Mouse (Mus musculus): ENCODE results near the gene Mad2l2. TPM values are rescaled to one million over a fixed set of nuclear protein-coding genes. Genes with fewer than 3 reads are reported as not detected.
A peak's percentile ranks its signal among the peaks of the same experiment; 100 is the strongest.

Gene Mad2l2
- polyA plus RNA-seq, 1 experiment from 2014 or later: 18.8 TPM

DNA sequence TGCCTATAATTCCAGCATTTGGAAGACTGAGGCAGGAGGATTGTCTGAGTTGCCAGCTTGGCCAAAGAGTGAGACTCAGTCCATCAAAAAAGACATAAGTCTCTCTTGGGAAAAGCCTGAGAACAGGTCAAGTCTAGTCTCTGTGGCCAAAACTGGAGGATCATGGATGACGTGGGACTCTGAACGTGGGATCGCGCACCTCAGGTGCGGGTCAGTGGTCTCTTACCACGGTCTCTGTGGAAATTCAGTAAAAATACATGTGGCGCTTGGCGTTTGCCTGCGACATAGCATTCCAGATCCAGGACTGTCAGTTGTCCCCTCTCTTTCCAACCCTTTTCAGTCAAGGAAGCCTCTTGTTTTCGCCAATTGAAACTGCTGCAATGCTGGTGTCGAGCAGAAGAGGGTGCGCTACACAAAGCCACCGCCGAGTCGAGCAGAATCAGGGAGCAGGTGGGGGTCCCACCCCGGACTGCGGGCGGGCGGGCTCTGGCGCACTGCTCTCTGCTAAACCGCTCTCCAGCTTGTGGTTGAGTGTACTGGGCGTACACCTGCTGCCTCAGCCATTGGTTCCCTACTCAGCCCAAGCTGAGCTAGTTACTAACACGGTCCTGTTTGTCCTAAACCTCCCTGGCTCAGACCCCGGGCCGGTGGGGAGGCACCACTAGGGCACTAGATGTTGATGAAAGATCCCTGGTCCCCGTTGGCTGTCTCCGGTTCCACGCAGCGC is 28.2 kb upstream of the Mad2l2 start:
- H3K4me1 ChIP-seq (ENCODE audit: insufficient read depth): peaks cover 4% of the 10 kb centered on the region; the same call in 1 of the 2 replicates
- H3K27me3 ChIP-seq (ENCODE audit: insufficient read depth, low read length): no peaks in the 10 kb centered on the region
- peak overlapping the region; percentile 67 for H3K4me2 ChIP-seq (ENCODE audit: low read depth, low read length)
- H3K4me3 ChIP-seq (ENCODE audit: low read depth, low read length): peak overlapping the region; percentile 24; the same call in 1 of the 2 replicates
- TF ChIP-seq CTCF (IDR thresholded peaks at IDR 0.05; ENCODE audit: low read depth): peak; percentile 63
- TF ChIP-seq EP300 (IDR thresholded peaks at IDR 0.05; ENCODE audit: low read depth): no peak
- 16% methylated on average over 29 of the region's 29 CpGs for WGBS (ENCODE audit: insufficient replicate concordance)
- ATAC-seq: peak; percentile 62
- no peaks in the 10 kb centered on the region for H3K36me3 ChIP-seq (replicated peaks; ENCODE audit: insufficient read depth, low read length)
- no peak overlapping the region for H3K9ac ChIP-seq (replicated peaks)
- H3K27ac ChIP-seq (ENCODE audit: low read depth): no peak overlapping the region
- H3K9me3 ChIP-seq (ENCODE audit: low read length): no peaks in the 10 kb centered on the region
- DNase-seq: peak; percentile 53

DNA sequence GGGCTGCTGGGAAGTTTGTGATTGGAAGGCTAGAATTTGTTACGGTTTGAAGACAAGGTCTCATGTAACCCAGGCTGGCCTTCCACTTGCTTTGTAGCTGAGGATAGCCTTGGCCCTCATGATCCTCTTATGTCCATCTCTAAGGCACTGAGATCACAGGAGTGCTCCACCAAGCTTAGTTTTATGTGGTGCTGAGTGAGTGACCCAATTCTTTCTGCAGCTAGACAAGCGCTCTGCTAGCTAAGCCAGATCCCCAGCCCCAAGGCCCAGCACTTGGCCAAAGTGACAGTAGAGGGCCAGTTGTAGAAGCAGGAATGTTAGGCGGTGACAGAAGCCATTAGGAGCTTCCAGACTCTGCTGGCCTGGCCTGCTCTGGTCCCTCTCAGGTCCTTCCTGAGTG is 26.0 kb upstream of the Mad2l2 start:
- Histone ChIP-seq H3K9me3 (ENCODE audit: low read length) (no peaks in the 10 kb centered on the region), H3K4me1 (ENCODE audit: insufficient read depth) (peaks cover 4% of the 10 kb centered on the region; the same call in 1 of the 2 replicates), H3K27me3 (ENCODE audit: insufficient read depth, low read length) (no peaks in the 10 kb centered on the region), H3K9ac (replicated peaks) (no peak overlapping the region), H3K36me3 (replicated peaks; ENCODE audit: insufficient read depth, low read length) (no peaks in the 10 kb centered on the region), H3K27ac (ENCODE audit: low read depth) (no peak overlapping the region), H3K4me3 (ENCODE audit: low read depth, low read length) (no peak overlapping the region), H3K4me2 (ENCODE audit: low read depth, low read length) (no peak overlapping the region)
- ATAC-seq (no peak), DNase-seq (no peak)
- 79% methylated on average over 3 of the region's 3 CpGs for WGBS (ENCODE audit: insufficient replicate concordance)
- no peak for TF ChIP-seq CTCF (IDR thresholded peaks at IDR 0.05; ENCODE audit: low read depth)
- no peak for TF ChIP-seq EP300 (IDR thresholded peaks at IDR 0.05; ENCODE audit: low read depth)

DNA sequence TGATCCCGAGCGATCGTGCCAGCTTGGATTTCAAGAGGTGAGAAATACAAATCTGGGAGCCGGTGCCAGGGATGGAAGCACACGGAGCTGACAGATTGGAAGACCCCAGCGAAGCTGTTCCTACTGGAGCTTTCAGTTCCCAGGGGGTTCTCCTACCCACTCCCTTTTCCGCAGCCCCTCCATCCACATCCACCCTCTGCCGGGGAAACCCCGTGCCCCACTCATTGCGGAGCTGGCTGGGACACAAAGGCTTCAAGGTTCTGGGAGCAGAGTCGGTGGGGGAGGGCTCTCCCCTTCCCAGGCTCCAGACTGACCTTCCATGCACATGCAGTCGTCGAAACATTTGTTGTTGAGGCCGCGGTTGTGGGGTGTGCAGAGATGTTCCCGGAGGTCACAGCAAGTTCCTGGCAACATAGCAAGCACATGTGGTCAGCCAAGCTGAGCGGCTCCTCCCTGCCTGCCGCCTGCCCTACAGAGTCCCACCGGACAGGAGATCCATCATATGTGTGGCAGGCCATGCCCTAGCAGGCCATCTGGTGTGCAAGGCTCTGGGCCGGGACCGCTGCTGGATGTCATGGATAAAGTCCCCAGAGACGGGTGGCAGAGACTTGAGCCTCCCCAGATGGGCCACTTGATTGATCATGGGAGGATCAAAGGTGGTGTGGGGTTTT is 22.4 kb upstream of the Mad2l2 start:
- ATAC-seq (no peak), DNase-seq (no peak)
- whole genome bisulfite sequencing (ENCODE audit: insufficient replicate concordance): 53% methylated on average over 22 of the region's 22 CpGs
- Histone ChIP-seq H3K4me2 (ENCODE audit: low read depth, low read length) (no peak overlapping the region), H3K4me1 (ENCODE audit: insufficient read depth) (no peaks in the 10 kb centered on the region), H3K27ac (ENCODE audit: low read depth) (no peak overlapping the region), H3K9ac (replicated peaks) (no peak overlapping the region), H3K9me3 (ENCODE audit: low read length) (no peaks in the 10 kb centered on the region), H3K36me3 (replicated peaks; ENCODE audit: insufficient read depth, low read length) (no peaks in the 10 kb centered on the region), H3K27me3 (ENCODE audit: insufficient read depth, low read length) (no peaks in the 10 kb centered on the region), H3K4me3 (ENCODE audit: low read depth, low read length) (no peak overlapping the region)
- TF ChIP-seq EP300 (IDR thresholded peaks at IDR 0.05; ENCODE audit: low read depth) (no peak), CTCF (IDR thresholded peaks at IDR 0.05; ENCODE audit: low read depth) (no peak)

DNA sequence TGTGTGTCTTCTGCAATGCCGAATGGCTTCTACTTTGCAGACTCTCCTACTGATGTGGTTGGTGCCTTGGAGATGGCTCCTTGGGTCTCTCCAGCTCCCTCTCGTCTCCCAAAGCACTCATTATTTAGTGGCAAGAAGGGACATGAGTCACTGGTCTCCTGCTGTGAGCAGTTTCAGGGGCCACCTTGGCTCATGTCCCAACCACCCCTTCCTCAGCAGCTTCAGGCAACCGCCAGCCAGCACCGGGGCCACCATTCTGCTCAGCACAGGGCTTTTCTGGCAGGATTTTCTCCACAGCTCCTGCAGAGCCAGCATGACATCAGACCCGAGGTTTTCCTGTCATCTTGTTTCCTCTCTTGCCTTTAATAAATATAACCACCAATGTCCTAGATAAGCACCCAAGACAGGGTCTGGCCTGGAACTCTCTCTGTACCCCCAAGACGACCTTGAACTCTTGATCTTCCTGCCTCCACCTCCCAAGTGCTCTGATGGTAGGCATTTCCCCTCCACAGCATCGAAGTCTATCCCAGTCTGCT is 21.6 kb upstream of the Mad2l2 start:
- Histone ChIP-seq H3K9ac (replicated peaks) (no peak overlapping the region), H3K27me3 (ENCODE audit: insufficient read depth, low read length) (no peaks in the 10 kb centered on the region), H3K4me1 (ENCODE audit: insufficient read depth) (no peaks in the 10 kb centered on the region), H3K27ac (ENCODE audit: low read depth) (0 out of 2 replicates have a peak overlapping the region, but pooled peaks have one; percentile 16), H3K4me3 (ENCODE audit: low read depth, low read length) (no peak overlapping the region), H3K4me2 (ENCODE audit: low read depth, low read length) (no peak overlapping the region), H3K36me3 (replicated peaks; ENCODE audit: insufficient read depth, low read length) (no peaks in the 10 kb centered on the region), H3K9me3 (ENCODE audit: low read length) (no peaks in the 10 kb centered on the region)
- DNase-seq (no peak), ATAC-seq (peak; percentile 41)
- TF ChIP-seq CTCF (IDR thresholded peaks at IDR 0.05; ENCODE audit: low read depth): no peak
- TF ChIP-seq EP300 (IDR thresholded peaks at IDR 0.05; ENCODE audit: low read depth): no peak
- WGBS (ENCODE audit: insufficient replicate concordance): 31% methylated on average over 7 of the region's 7 CpGs

DNA sequence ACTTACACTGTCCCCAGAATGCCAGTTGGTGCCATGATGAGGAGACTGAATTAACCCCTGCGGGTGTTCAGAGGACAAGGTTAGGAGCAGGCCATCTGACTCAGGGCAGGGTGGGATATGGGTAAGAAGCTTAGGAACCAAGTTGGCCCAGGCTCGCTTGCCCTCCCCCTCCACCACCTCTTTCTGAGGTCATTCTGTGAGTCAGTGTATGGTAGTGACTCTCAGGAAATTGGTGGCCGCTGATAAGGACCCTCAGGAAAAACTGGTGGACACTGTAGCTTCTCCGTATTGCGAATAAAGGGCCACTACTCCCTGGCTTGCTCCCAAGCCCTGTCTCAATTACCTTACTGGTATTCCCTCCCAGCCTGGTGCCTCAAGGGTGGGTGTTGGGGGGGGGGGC is 21.0 kb upstream of the Mad2l2 start:
- Histone ChIP-seq H3K9ac (replicated peaks) (no peak overlapping the region), H3K4me2 (ENCODE audit: low read depth, low read length) (no peak overlapping the region), H3K9me3 (ENCODE audit: low read length) (no peaks in the 10 kb centered on the region), H3K36me3 (replicated peaks; ENCODE audit: insufficient read depth, low read length) (no peaks in the 10 kb centered on the region), H3K4me3 (ENCODE audit: low read depth, low read length) (no peak overlapping the region), H3K27me3 (ENCODE audit: insufficient read depth, low read length) (0 out of 2 replicates have a peak, but pooled peaks cover 2% of the 10 kb centered on the region), H3K4me1 (ENCODE audit: insufficient read depth) (no peaks in the 10 kb centered on the region), H3K27ac (ENCODE audit: low read depth) (no peak overlapping the region)
- WGBS (ENCODE audit: insufficient replicate concordance): 28% methylated on average over 5 of the region's 5 CpGs
- ATAC-seq (peak; percentile 57), DNase-seq (no peak)
- TF ChIP-seq EP300 (IDR thresholded peaks at IDR 0.05; ENCODE audit: low read depth) (no peak), CTCF (IDR thresholded peaks at IDR 0.05; ENCODE audit: low read depth) (no peak)

DNA sequence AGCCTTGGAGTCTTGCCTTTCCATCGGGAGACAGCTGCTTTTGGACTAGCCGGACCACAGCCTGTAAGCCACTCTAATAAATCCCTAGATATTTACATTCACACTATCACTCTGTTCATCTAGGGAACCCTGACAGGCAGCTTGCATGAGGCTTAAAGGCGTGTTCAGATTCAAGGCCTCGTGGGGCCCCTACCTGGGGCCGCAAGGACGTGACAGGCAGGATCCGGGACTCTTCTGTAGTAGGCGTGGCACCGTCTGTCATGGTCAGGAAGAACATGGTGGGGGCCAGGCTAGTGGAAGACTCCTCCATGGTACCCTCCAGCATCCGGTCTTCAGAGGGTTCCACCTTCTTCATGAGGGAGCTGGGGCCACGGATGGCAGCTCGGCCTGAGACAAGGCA is 17.7 kb upstream of the Mad2l2 start:
- Histone ChIP-seq H3K27me3 (ENCODE audit: insufficient read depth, low read length) (peaks cover 12% of the 10 kb centered on the region; the same call in 1 of the 2 replicates), H3K9me3 (ENCODE audit: low read length) (0 out of 2 replicates have a peak, but pooled peaks cover 2% of the 10 kb centered on the region), H3K27ac (ENCODE audit: low read depth) (no peak overlapping the region), H3K36me3 (replicated peaks; ENCODE audit: insufficient read depth, low read length) (no peaks in the 10 kb centered on the region), H3K4me2 (ENCODE audit: low read depth, low read length) (no peak overlapping the region), H3K4me3 (ENCODE audit: low read depth, low read length) (no peak overlapping the region), H3K9ac (replicated peaks) (no peak overlapping the region), H3K4me1 (ENCODE audit: insufficient read depth) (0 out of 2 replicates have a peak, but pooled peaks cover 3% of the 10 kb centered on the region)
- 72% methylated on average over 12 of the region's 12 CpGs for WGBS (ENCODE audit: insufficient replicate concordance)
- DNase-seq (no peak), ATAC-seq (no peak)
- TF ChIP-seq EP300 (IDR thresholded peaks at IDR 0.05; ENCODE audit: low read depth) (no peak), CTCF (IDR thresholded peaks at IDR 0.05; ENCODE audit: low read depth) (no peak)

All from liver, postnatal 0 days (tissue).